Mouse (Mus musculus): ENCODE measurements around the gene 1700020D05Rik.

GRCm38 (mm10) chr19:5456922-5457745 is 46.5 kb downstream of the 1700020D05Rik start:
- no peak for TF ChIP-seq GATA1 (IDR thresholded peaks at IDR 0.05; ENCODE audit: low read length)
- no peak for TF ChIP-seq TAL1 (IDR thresholded peaks at IDR 0.05; ENCODE audit: low read length)
